Mouse (Mus musculus) megakaryocyte-erythroid progenitor cell, adult 5-6 weeks (primary cell): ENCODE data around the gene R3hdm4. TPM values are rescaled to one million over a fixed set of nuclear protein-coding genes. Genes with fewer than 3 reads are reported as not detected.

Experiments used
- ATAC-seq: replicated peaks from 2 replicates; pipeline ENCODE4 v1.8.0; 2016; ENCODE audit warnings: mild to moderate bottlenecking, inconsistent platforms; ENCODE audit not compliant: severe bottlenecking, poor library complexity, low FRiP score, low TSS enrichment
- total RNA-seq, 2 experiments: library from RNA; stranded (forward) in 1 of 2; stranded (reverse) in 1 of 2; fragments of 200-1000, 215-1000 nt in 1 of 2; fragments of >200 nt in 1 of 2; fragmentation: Nextera tagmentation in 1 of 2; gene quantifications; 2 replicates each; pipeline ENCODE4 v1.2.3; 2014 to 2017

R3hdm4 gene
- total RNA-seq, 2 experiments from 2014 or later = 38.9 to 80.3 TPM

DNA sequence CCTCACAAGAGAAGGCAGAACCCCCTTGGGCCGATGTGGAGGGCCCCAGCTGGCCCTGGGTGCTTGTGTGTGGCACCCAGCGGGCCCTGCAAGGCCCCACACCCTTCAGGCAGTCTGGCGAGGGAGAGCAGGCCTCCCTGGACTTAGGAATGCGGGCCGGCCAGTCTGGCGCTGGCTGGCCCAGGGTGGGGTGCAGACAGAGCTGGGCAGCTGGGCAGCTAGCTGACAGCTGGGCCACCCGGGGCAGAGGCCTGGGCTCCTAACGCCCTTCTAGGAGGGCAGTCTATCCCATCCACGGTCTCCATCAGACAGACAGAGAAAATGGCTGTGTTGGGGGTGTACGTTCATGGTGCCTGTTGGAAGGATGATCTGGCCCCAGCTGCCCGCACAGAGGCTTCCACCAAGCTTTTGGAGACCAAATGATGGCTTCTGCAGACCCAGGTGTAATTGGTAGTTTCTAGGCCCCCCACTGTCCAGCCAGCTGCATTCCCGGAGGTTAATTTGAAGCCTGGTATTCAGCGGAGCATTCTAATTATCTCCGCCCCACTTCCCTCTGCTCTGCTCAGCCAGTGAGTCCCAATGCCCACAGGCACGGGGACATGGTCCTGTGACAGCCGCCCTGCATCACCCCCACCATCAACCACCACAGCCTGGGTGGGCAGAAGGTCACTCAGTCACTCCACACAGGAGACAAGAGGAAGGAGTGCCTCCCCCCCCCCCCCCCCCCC is 24.7 kb upstream of the R3hdm4 start:
- ATAC-seq = no peak

GRCm38 (mm10) chr10:79943471-79943901 is 22.5 kb upstream of the R3hdm4 start:
- no peak for ATAC-seq

GRCm38 (mm10) chr10:79942988-79943387 is 22.0 kb upstream of the R3hdm4 start:
- ATAC-seq = no peak

DNA sequence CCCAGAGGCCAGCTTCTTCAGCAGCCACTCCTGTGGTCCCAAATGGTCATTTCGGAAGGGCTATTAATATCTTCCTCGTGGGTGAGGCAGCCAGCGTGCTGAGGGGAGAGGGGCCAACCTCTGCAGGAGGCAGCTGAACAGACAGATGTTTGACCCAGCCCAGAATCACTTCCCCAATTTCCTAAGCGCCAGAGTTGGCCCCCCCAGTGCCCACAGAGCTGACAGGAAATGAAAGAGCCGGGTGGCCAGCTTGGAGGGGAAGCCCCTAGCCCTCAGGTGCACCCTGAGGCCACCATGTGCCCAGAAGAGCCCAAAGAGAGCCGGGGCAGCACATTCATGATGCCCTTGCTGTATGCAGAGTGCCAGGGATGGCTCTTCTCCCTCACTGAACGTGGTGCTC is 19.7 kb upstream of the R3hdm4 start:
- ATAC-seq = no peak

- 0 out of 2 replicates have a peak, but pooled peaks have one; percentile 10 for ATAC-seq
These were observed 16.9 kb upstream of the R3hdm4 start for GRCm38 (mm10) chr10:79937775-79938526.

DNA sequence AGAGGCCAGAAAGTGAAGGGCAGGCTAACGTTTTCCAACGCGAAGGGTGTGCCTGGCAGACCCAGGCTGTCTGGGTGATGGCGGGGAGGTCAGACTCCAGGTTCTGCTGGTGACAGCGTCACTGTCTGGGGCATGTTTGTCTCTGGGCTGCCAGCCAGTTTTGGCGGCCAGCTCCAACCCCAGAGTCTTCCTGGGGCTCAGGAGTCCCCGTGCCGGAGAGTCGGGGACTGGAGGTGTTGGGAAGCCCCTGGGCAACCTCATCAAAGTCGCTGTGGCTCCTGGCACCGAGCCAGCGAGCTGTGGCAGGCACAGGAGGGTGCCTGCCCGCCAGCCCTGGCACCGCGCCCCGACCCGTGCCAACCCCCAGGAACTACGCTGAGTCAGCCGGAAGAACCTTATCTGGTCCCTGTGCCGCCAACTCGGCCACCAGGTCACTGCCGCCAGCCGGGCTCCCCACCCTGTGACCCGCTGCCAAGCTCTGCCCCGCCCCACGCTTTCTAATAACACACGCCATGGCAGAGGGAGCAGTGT is 16.0 kb upstream of the R3hdm4 start:
- ATAC-seq = peak; percentile 84

- 0 out of 2 replicates have a peak, but pooled peaks have one; percentile 4 for ATAC-seq
These were observed 15.4 kb upstream of the R3hdm4 start for GRCm38 (mm10) chr10:79936284-79936910.

DNA sequence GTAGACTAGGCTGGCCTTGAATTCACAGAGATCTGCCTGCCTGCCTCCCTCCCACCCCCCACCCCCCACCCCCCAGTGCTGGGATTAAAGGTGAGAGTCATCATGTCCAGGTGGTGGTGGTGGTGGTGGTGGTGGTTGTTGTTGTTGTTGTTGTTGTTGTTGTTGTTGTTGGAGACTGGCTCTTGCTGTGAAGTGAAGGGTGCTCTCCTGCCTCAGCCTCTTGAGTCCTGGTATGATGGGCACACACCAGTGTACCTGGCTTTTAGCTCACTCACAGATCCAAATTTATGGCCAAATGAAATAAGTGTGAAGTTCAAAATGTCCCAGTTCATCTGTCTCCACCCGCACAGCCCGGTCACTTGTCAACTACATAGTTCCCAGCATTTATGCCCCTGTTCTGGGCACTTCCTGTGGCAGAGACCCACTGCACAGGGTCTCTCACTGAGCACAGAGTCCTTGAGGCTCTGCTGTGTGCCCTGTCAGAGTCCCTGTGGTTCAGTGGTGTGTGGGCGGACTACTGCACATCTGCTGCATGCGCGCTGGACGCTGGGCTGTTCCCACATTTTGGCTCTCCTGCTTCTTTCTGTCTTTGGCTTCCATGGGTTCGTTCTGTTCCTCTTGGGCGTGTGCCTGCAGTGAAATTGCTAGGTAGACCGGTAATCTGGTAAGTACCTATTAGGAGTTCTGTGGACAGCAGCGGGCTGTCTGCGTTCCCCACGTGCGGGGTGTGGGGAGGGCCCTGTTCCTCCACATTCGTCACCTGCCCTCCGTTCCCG is 14.0 kb upstream of the R3hdm4 start:
- no peak for ATAC-seq

- ATAC-seq = no peak
These were observed 13.3 kb upstream of the R3hdm4 start for GRCm38 (mm10) chr10:79934272-79934721.

DNA sequence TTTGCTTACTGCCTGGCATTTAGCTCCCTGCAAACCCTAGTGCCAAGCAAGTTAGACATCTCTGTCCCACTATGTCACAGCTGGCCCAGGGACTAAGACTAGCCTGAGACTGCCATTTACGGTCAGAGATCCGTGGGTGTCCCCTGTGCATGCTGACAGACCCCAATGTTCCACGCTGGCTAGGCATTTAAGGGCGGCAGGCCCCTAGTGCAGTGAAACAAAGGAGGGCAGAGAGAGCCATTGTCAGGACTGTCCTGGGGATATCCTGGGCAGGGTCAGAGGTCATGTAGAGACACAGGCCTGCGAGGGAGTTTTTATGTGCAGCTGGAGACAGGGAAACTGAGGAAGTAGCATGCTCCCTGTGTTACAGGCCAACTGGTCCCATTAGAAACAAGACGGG is 12.9 kb upstream of the R3hdm4 start:
- ATAC-seq = no peak

- ATAC-seq = no peak
These were observed 12.2 kb upstream of the R3hdm4 start for GRCm38 (mm10) chr10:79933145-79933679.

DNA sequence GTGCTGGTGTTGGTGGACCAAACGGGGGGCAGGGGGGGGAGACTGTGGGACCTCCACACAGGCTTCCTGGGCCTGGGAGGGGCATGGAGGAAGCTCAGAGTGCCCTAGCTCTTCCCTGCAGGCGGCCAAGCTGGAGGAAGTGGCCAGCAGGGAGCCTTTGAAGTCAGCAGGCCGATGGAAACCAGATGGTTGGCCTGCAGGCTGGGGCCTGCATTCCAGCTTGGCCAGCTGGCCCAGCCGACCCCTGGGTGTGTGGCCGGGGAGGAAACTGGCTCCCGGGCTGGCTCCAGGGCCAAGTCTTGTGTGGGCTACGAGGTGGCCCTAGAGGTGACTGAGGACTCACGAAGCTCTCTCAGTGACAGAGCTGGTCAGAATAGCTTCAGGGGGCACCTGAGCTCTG is 11.7 kb upstream of the R3hdm4 start:
- no peak for ATAC-seq

DNA sequence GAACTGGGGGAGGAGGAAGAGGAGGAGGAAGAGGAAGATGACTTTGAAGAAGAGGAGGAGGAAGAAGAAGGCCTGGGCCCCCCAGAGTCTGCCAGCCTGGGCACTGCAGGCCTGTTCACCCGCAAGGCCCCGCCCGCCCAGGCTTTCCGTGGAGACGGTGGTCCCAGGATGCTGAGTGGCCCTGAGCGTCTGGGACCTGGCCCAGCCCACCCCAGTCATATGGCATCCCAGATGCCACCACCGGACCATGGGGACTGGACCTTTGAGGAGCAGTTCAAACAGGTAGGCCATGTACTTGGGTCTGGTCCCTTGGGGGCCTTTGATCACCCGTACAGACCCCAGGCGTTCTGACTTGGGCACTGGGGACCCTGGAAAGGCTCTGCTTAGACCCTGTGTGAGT is 10.8 kb upstream of the R3hdm4 start:
- ATAC-seq = no peak

DNA sequence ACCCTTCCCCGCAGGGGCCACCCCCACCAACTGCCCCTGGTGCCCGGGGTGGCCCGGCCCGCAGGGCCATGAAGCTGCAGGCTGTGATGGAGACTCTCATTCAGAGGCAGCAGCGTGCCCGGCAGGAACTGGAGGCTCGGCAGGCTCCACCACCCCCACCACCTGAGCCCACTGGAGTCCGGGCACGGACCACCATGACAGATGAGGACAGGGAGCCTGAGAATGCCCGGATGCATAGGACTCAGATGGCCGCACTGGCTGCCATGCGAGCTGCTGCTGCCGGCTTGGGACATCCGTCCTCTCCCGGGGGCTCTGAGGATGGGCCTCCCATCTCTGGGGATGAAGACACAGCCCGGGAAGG is 9.8 kb upstream of the R3hdm4 start:
- no peak for ATAC-seq

GRCm38 (mm10) chr10:79929967-79930825 is 9.2 kb upstream of the R3hdm4 start:
- ATAC-seq = no peak

DNA sequence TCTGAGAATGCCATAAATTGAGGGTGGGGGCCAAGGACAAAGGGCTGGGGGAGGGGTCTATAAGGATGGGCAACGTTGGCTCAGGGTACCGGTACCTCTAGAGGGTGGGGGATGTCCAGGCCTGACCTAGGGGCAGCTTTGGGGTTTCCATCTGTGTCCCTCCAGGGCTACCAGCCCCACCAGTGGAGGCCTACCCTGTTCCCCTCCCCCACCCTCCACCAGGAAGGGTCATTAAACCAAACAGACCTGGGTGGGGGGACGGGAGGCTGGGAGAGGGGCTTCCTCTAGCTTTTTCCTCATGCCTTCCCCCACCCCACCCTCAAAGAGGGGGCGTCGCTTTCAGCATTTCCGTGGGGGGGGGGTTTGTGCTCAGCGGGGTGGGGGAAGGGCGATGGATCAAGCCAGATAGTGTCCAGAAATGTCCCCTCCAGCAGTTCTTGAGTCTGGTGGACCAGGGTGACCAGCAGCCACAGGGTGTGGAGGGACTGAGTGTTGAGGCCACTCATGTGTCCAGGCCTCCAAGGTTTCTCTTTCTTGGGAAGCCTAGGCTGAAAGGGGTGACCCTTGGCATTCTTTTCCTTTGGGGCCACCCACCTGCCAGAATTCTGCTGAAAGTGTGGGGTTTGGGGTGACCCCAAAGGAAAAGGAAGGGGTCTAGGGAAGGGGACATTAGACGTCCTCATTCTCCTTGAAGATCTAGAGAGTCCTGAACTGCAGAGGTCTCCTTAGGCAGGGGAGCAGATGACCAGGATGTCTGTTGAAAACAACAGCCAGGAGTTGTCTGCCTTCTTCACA is 8.1 kb upstream of the R3hdm4 start:
- ATAC-seq = no peak

DNA sequence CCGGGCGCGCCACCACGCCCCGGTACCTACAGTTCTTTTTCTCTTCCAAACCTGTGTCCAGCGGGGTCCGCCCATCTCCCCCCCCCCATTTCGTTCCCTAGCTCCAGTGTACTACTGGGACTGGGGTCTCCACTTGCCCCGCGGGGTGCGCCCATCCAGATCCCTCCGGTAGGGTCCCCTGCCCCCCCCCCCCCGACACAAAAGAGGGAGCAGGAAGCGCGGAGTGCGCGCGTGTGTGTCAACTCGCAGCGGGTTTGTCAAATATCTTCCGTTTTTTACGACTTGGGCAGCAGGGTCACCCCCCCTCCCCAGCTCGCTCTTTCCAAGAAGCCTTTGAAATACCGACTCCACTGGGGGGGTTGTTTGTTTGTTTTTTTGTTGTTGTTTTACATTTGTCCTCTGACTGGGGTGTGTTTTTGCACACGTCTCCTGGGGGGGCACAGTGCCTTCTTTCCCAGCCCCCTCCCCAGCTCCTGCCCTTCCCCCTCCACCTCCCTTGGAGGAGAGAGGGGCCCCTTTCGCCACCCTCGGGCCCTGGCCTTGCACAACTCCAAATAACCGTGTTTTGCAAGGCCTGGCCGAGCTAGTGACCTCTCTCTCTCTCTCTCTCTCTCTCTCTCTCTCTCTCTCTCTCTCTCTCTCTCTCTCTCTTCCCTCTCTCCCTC is 7.2 kb upstream of the R3hdm4 start:
- ATAC-seq = no peak
